Comparison of ENCODE assay signal across 18 mouse cellular contexts in genomic region chr16:92056711-92057110, GRCm38 (mm10). TPM values are rescaled to one million over a fixed set of nuclear protein-coding genes. Genes with fewer than 3 reads are reported as not detected.
A peak's percentile ranks its signal among the peaks of the same experiment; 100 is the strongest.
DNase-seq lines count a peak whose midpoint lies in the region; ATAC-seq and TF ChIP-seq lines count a peak whose summit lies in the region.
"Had no signal": no experiment of that assay in that cellular context is flagged by ENCODE, and none has a peak within 500 bp of the region (broad histone marks: within the 10 kb centered on the region; RNA-seq: fewer than 3 reads in every experiment).

No protein-coding gene starts in this region.

- peaks cover 24% of the 10 kb centered on the region for H3K4me1 ChIP-seq in heart, embryonic 15.5 days (replicated peaks)
- H3K4me1 ChIP-seq in heart, adult 2 months (ENCODE audit: control insufficient read depth, insufficient read depth, low read length) = peaks cover 2% of the 10 kb centered on the region
- H3K4me1 ChIP-seq in kidney, adult 2 months (ENCODE audit: control insufficient read depth, insufficient read depth, low read length) = 0 out of 2 replicates have a peak, but pooled peaks cover 3% of the 10 kb centered on the region
- H3K4me1 ChIP-seq in liver, adult 2 months (ENCODE audit: control insufficient read depth, insufficient read depth, low read length) = peaks cover 9% of the 10 kb centered on the region
- peaks cover 17% of the 10 kb centered on the region; the same call in 1 of the 2 replicates for H3K4me1 ChIP-seq in liver, postnatal 0 days (ENCODE audit: insufficient read depth)
- H3K4me1 ChIP-seq in neural tube, embryonic 15.5 days = peaks cover 35% of the 10 kb centered on the region

- no peaks in the 10 kb centered on the region for H3K27me3 ChIP-seq in heart, embryonic 15.5 days
- no peaks in the 10 kb centered on the region for H3K27me3 ChIP-seq in heart, adult 2 months (ENCODE audit: control insufficient read depth, insufficient read depth, low read length)
- H3K27me3 ChIP-seq in kidney, adult 2 months (replicated peaks; ENCODE audit: control insufficient read depth, insufficient read depth, low read length) = no peaks in the 10 kb centered on the region
- H3K27me3 ChIP-seq in liver, adult 2 months (ENCODE audit: control insufficient read depth, insufficient read depth, low read length) = no peaks in the 10 kb centered on the region
- 0 out of 2 replicates have a peak, but pooled peaks cover 2% of the 10 kb centered on the region for H3K27me3 ChIP-seq in liver, postnatal 0 days (ENCODE audit: insufficient read depth, low read length)
- no peaks in the 10 kb centered on the region for H3K27me3 ChIP-seq in neural tube, embryonic 15.5 days (replicated peaks)
- H3K27me3 ChIP-seq: embryonic facial prominence, embryonic 13.5 days; forebrain, embryonic 12.5 days; heart, embryonic 12.5 days had no signal

- 15% methylated on average over 2 of the region's 2 CpGs for WGBS in heart, embryonic 15.5 days
- whole genome bisulfite sequencing in heart, adult 2 months = 33% methylated on average over 2 of the region's 2 CpGs
- 38% methylated on average over 2 of the region's 2 CpGs for WGBS in kidney, adult 2 months
- WGBS in liver, adult 2 months = 2% methylated on average over 2 of the region's 2 CpGs
- 49% methylated on average over 2 of the region's 2 CpGs for WGBS in liver, postnatal 0 days (ENCODE audit: insufficient replicate concordance)
- 63% methylated on average over 2 of the region's 2 CpGs for WGBS in neural tube, embryonic 15.5 days

- no peak overlapping the region for H3K4me3 ChIP-seq in heart, embryonic 15.5 days
- H3K4me3 ChIP-seq in heart, adult 2 months = no peak overlapping the region
- H3K4me3 ChIP-seq in kidney, adult 2 months (ENCODE audit: insufficient read depth, low read depth, low read length) = no peak overlapping the region
- H3K4me3 ChIP-seq in liver, adult 2 months (ENCODE audit: insufficient read depth, low read depth, low read length) = no peak overlapping the region
- H3K4me3 ChIP-seq in liver, postnatal 0 days (ENCODE audit: low read depth, low read length) = no peak overlapping the region
- no peak overlapping the region for H3K4me3 ChIP-seq in neural tube, embryonic 15.5 days (replicated peaks)

- TF ChIP-seq POLR2A in heart, adult 2 months (IDR thresholded peaks at IDR 0.05; ENCODE audit: insufficient read depth, low read depth, low read length) = no peak
- no peak for TF ChIP-seq POLR2A in kidney, adult 2 months (IDR thresholded peaks at IDR 0.05; ENCODE audit: low read depth, low read length)
- TF ChIP-seq POLR2A in liver, adult 2 months (IDR thresholded peaks at IDR 0.05; ENCODE audit: extremely low read depth, insufficient read depth, low read length) = no peak

- H3K27ac ChIP-seq in heart, embryonic 15.5 days = 0 out of 2 replicates have a peak overlapping the region, but pooled peaks have one; percentile 86
- no peak overlapping the region; the same call in 1 of the 2 replicates for H3K27ac ChIP-seq in heart, adult 2 months
- peak overlapping the region; percentile 73 for H3K27ac ChIP-seq in kidney, adult 2 months (ENCODE audit: insufficient read depth, low read depth, low read length)
- H3K27ac ChIP-seq in liver, adult 2 months (replicated peaks; ENCODE audit: insufficient read depth, low read depth, low read length) = no peak overlapping the region
- H3K27ac ChIP-seq in liver, postnatal 0 days (ENCODE audit: low read depth) = no peak overlapping the region
- no peak overlapping the region for H3K27ac ChIP-seq in neural tube, embryonic 15.5 days (replicated peaks)

- TF ChIP-seq CTCF in heart, adult 2 months (IDR thresholded peaks at IDR 0.05) = no peak
- TF ChIP-seq CTCF in kidney, adult 2 months (conservative IDR thresholded peaks at IDR 0.05; ENCODE audit: insufficient read depth, insufficient read length, low read depth, low read length) = no peak
- TF ChIP-seq CTCF in liver, adult 2 months (IDR thresholded peaks at IDR 0.05; ENCODE audit: low read depth, low read length) = no peak
- no peak for TF ChIP-seq CTCF in liver, postnatal 0 days (IDR thresholded peaks at IDR 0.05; ENCODE audit: low read depth)

- no peaks in the 10 kb centered on the region; the same call in 1 of the 2 replicates for H3K79me2 ChIP-seq in heart, adult 2 months (replicated peaks; ENCODE audit: control insufficient read depth, insufficient read depth, low read length)
- H3K79me2 ChIP-seq in liver, adult 2 months (ENCODE audit: control insufficient read depth, insufficient read depth, low read length) = peaks cover 12% of the 10 kb centered on the region

- H3K9me3 ChIP-seq in heart, embryonic 15.5 days (replicated peaks) = no peaks in the 10 kb centered on the region
- H3K9me3 ChIP-seq in liver, postnatal 0 days (ENCODE audit: low read length) = no peaks in the 10 kb centered on the region
- no peaks in the 10 kb centered on the region for H3K9me3 ChIP-seq in neural tube, embryonic 15.5 days (replicated peaks)

- no peak for DNase-seq in heart, adult 2 months
- DNase-seq in kidney, adult 2 months = no peak
- no peak for DNase-seq in kidney, postnatal 10 days
- DNase-seq in liver, adult 2 months (ENCODE audit: extremely low read depth, low read depth, low spot score) = peak; percentile 79
- DNase-seq in liver, postnatal 0 days = no peak
- no peak for DNase-seq in neural tube, embryonic 10.5 days (ENCODE audit: extremely low spot score, low spot score)
- DNase-seq: adrenal gland, adult 2 months; adrenal gland, postnatal 25 days; cerebellum, postnatal 36 days; gastrocnemius, postnatal 10 days had no signal

- H3K36me3 ChIP-seq in heart, embryonic 15.5 days = peaks cover 5% of the 10 kb centered on the region; the same call in 1 of the 2 replicates
- peaks cover 4% of the 10 kb centered on the region; the same call in 1 of the 2 replicates for H3K36me3 ChIP-seq in heart, adult 2 months (ENCODE audit: control insufficient read depth, insufficient read depth, low read length)
- no peaks in the 10 kb centered on the region; the same call in 1 of the 2 replicates for H3K36me3 ChIP-seq in kidney, adult 2 months (ENCODE audit: control insufficient read depth, insufficient read depth, low read length)
- H3K36me3 ChIP-seq in liver, adult 2 months (ENCODE audit: control insufficient read depth, insufficient read depth, low read length) = 0 out of 2 replicates have a peak, but pooled peaks cover 3% of the 10 kb centered on the region
- no peaks in the 10 kb centered on the region; the same call in none of the 2 replicates for H3K36me3 ChIP-seq in liver, postnatal 0 days (replicated peaks; ENCODE audit: insufficient read depth, low read length)
- H3K36me3 ChIP-seq in neural tube, embryonic 15.5 days = peaks cover 7% of the 10 kb centered on the region

- intact Hi-C loops in heart, adult 2 months (cut with DNase I) = loop anchor here (2.0 to 5.0 kb wide), 2 partner anchors 39 to 230 kb away; no protein-coding TSS in a partner anchor

- no peak for ATAC-seq in heart, embryonic 15.5 days (replicated peaks; ENCODE audit: insufficient number of reproducible peaks, insufficient read depth, low FRiP score, low read depth)
- ATAC-seq in liver, postnatal 0 days = no peak
- ATAC-seq in neural tube, embryonic 15.5 days (ENCODE audit: low FRiP score) = no peak

- TF ChIP-seq EP300 in heart, adult 2 months (IDR thresholded peaks at IDR 0.05; ENCODE audit: insufficient read depth, low read depth, low read length) = no peak
- no peak for TF ChIP-seq EP300 in liver, postnatal 0 days (IDR thresholded peaks at IDR 0.05; ENCODE audit: low read depth)

- H3K9ac ChIP-seq in heart, embryonic 15.5 days = no peak overlapping the region
- no peak overlapping the region; the same call in 1 of the 2 replicates for H3K9ac ChIP-seq in heart, adult 2 months (ENCODE audit: low read depth, low read length)
- H3K9ac ChIP-seq in liver, adult 2 months (ENCODE audit: low read depth, low read length) = no peak overlapping the region
- H3K9ac ChIP-seq in liver, postnatal 0 days (replicated peaks) = no peak overlapping the region
- peak overlapping the region; percentile 82; the same call in 1 of the 2 replicates for H3K9ac ChIP-seq in neural tube, embryonic 15.5 days (replicated peaks)

- peak overlapping the region; percentile 89 for H3K4me2 ChIP-seq in heart, embryonic 15.5 days
- no peak overlapping the region for H3K4me2 ChIP-seq in liver, postnatal 0 days (ENCODE audit: low read depth, low read length)
- peak overlapping the region; percentile 83; the same call in 1 of the 2 replicates for H3K4me2 ChIP-seq in neural tube, embryonic 15.5 days

RNA-seq across cellular contexts. Expression of gene Mrps6, which starts 1.4 kb away (rescaled TPM):
- polyA plus RNA-seq in heart, embryonic 15.5 days (2015; fragmentation: Nextera tagmentation; extraction: Ambion mirVana) = 99.4 and 106 TPM in 2 replicates
- total RNA-seq in heart, adult 2 months (2021) = 10 to 100 TPM; 53.0 to 58.4 TPM
- polyA plus RNA-seq in heart, adult 2 months (2012; rRNA removed) = 40.5 and 43.0 TPM in 2 replicates
- 99.2 and 129 TPM in 2 replicates for polyA plus RNA-seq in kidney, adult 2 months (2012; rRNA removed)
- total RNA-seq in liver, adult 2 months (2014; rRNA removed) = 6.1 and 9.5 TPM in 2 replicates
- polyA plus RNA-seq in liver, adult 2 months (2012; rRNA removed) = 11.6 and 11.7 TPM in 2 replicates
- polyA plus RNA-seq in liver, postnatal 0 days (2015; fragmentation: Nextera tagmentation; extraction: Ambion mirVana) = 41.3 and 41.4 TPM in 2 replicates
- polyA plus RNA-seq in neural tube, embryonic 15.5 days (2015; fragmentation: Nextera tagmentation; extraction: Ambion mirVana) = 169 and 180 TPM in 2 replicates

RNA-seq across cellular contexts. Expression of gene Gm49711, which starts 1.4 kb away (rescaled TPM):
- 0.25 TPM in 1 of 2 replicates, not detected in the other for polyA plus RNA-seq in heart, embryonic 15.5 days (2015; fragmentation: Nextera tagmentation; extraction: Ambion mirVana)
- not detected for total RNA-seq in heart, adult 2 months (2021)
- not detected in 2 replicates for polyA plus RNA-seq in heart, adult 2 months (2012; rRNA removed)
- polyA plus RNA-seq in kidney, adult 2 months (2012; rRNA removed) = 0.16 TPM in 1 of 2 replicates, not detected in the other
- not detected in 2 replicates for total RNA-seq in liver, adult 2 months (2014; rRNA removed)
- polyA plus RNA-seq in liver, adult 2 months (2012; rRNA removed) = not detected in 2 replicates
- not detected in 2 replicates for polyA plus RNA-seq in liver, postnatal 0 days (2015; fragmentation: Nextera tagmentation; extraction: Ambion mirVana)
- 0.55 and 0.60 TPM in 2 replicates for polyA plus RNA-seq in neural tube, embryonic 15.5 days (2015; fragmentation: Nextera tagmentation; extraction: Ambion mirVana)
- total RNA-seq: adrenal gland, adult 2 months; adrenal gland, postnatal 25 days; gastrocnemius, postnatal 10 days; heart, adult 18-20 months; heart, postnatal 10 days; heart, postnatal 4 days had no signal

RNA-seq across cellular contexts. Expression of gene Slc5a3, which starts 1.4 kb away (rescaled TPM):
- 3.1 and 4.2 TPM in 2 replicates for polyA plus RNA-seq in heart, embryonic 15.5 days (2015; fragmentation: Nextera tagmentation; extraction: Ambion mirVana)
- 1 to 10 TPM; 3.2 to 8.1 TPM for total RNA-seq in heart, adult 2 months (2021)
- polyA plus RNA-seq in heart, adult 2 months (2012; rRNA removed) = 1.6 and 2.5 TPM in 2 replicates
- 17.1 and 17.6 TPM in 2 replicates for polyA plus RNA-seq in kidney, adult 2 months (2012; rRNA removed)
- total RNA-seq in liver, adult 2 months (2014; rRNA removed) = 3.8 and 5.2 TPM in 2 replicates
- polyA plus RNA-seq in liver, adult 2 months (2012; rRNA removed) = 0.42 and 0.53 TPM in 2 replicates
- polyA plus RNA-seq in liver, postnatal 0 days (2015; fragmentation: Nextera tagmentation; extraction: Ambion mirVana) = 0.53 and 0.82 TPM in 2 replicates
- polyA plus RNA-seq in neural tube, embryonic 15.5 days (2015; fragmentation: Nextera tagmentation; extraction: Ambion mirVana) = 12.7 and 15.6 TPM in 2 replicates

Comparison
In these comparisons a context has a peak if more than half of its experiments do, and no peak if none do; other contexts are left out.
1. H3K27ac ChIP-seq: peak in heart, embryonic 15.5 days (single experiment) and kidney, adult 2 months (single experiment); none in heart, adult 2 months (single experiment), liver, adult 2 months (single experiment), liver, postnatal 0 days (single experiment) and neural tube, embryonic 15.5 days (single experiment).